Mouse (Mus musculus) right cerebral cortex, adult 18-20 months (tissue): ENCODE data around the gene Nnmt.

ENCODE experiments used
- DNase-seq: peaks from one replicate; pipeline ENCODE4 v3.0.0; 2022; ENCODE audit warnings: mixed read lengths

Gene Nnmt

DNA sequence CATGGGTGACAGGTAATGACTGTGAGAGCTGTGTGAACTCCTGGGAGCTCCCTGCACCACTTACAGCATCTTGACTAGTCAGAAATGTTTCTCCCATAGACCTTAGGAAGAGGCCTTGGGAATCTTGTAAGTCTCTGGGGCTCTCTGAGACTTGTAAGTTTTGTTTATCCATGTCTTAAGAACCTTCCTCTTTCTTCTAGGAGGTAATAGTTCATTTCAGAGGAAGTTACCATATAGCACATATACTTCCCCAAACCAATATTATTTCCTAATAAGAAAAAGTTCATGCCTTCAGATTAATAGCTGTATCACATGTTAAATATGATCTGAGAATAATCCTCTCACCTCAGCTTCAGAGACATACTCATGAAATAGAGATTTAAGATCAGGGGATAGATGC lies 57.7 kb downstream of the Nnmt start:
- DNase-seq = no peak
